Mouse (Mus musculus): ENCODE data around the gene Zbp1.

DNA sequence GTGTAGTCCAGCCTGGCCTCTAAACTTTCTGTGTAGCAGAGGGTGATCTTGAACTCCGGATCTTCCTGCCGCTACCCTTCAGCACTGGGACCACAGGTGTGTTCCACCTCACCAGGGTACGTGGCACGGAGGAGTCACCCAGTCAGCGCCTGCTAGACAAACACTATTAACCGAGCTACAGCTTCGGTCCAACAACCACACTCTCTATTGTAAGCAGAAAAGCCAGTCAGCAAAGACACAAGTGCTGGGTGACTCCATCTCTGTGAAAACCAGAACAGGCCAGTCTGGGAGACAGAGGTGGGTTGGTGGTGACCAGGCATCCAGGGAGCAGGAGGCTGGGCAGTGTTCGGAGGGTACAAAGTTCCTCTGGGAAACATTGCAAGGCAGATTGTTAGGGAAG, 55.3 kb downstream of the Zbp1 start:
- no peak for TF ChIP-seq CTCF (IDR thresholded peaks at IDR 0.05; ENCODE audit: borderline replicate concordance, control insufficient read depth, extremely low read depth, insufficient read depth, low read length, poor library complexity)
- TF ChIP-seq POLR2A (IDR thresholded peaks at IDR 0.05; ENCODE audit: control insufficient read depth, extremely low read depth, insufficient read depth, low read length, poor library complexity): no peak
